Mouse (Mus musculus) mouse embryonic stem cell (cell line): Measurements from ENCODE around the gene Aplp2.

Experiments
- in situ Hi-C, 2 experiments: fragments of 300-500 bp; cut with MboI; formaldehyde crosslinking; loops; 1 replicate in 1 of 2; 3 replicates in 1 of 2; pipeline ENCODE4 v1.14.3; 2019 to 2020; ENCODE audit warnings: low sequenced_read_pairs in 2 of 2, low pct_unique_long_range_greater_than_20kb in 1 of 2, mixed read lengths in 1 of 2; ENCODE audit not compliant: unreplicated experiment in 1 of 2

Gene Aplp2

DNA sequence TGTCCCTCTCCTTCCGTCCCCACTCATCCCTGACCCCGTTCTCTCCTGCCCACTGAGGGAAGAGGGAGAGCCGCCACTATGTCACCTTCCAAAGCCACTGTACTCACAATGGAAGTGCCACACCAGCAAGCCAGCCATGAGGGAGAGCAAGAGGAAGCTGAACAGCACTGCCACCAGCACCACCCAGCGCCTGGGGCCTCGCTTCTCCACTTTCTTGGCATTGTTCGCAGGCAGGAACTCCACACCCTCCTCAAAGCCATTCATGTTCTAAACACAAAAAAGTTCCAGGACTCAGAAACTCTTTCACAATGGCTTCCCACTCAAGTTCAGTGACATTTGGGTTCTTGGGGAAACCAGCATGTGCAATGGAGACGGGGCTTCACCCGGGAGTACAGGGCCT lies 103.2 kb downstream of the Aplp2 start:
- in situ Hi-C loops, result no loop called here
